Mouse (Mus musculus): ENCODE measurements around the gene Ets1. TPM values are rescaled to one million over a fixed set of nuclear protein-coding genes. Genes with fewer than 3 reads are reported as not detected.
A peak's percentile ranks its signal among the peaks of the same experiment; 100 is the strongest.

Gene Ets1
- polyA plus RNA-seq, 1 experiment: 30.2 TPM

DNA sequence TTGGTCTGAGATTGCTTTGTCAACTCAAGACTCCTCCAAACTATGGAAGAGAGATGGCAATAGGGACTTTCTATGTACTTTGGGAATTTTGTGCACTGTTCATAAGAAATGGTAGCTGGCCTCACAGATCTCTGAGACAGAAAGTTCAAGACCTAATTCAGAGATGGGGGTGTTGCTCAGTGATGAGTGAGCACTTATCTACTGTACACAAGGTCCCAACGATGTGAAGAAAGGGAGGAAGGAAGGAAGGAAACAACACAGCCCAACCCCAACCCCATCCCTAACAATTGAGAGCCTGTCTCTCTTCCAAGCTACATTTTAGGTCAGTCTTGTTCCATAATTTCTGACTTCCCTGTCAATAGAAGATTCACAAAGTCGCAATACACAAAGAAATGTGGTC is 125.3 kb downstream of the Ets1 start:
- no peak for TF ChIP-seq CTCF (IDR thresholded peaks at IDR 0.05; ENCODE audit: borderline replicate concordance, insufficient read depth, low read length)
- TF ChIP-seq POLR2A (IDR thresholded peaks at IDR 0.05; ENCODE audit: low read depth, low read length): no peak
- Histone ChIP-seq H3K4me1 (ENCODE audit: control insufficient read depth, insufficient read depth, low read length) (peaks cover 2% of the 10 kb centered on the region; the same call in 1 of the 2 replicates), H3K4me3 (ENCODE audit: insufficient read depth, low read length) (no peak overlapping the region), H3K27ac (ENCODE audit: insufficient read depth, low read length) (no peak overlapping the region)

DNA sequence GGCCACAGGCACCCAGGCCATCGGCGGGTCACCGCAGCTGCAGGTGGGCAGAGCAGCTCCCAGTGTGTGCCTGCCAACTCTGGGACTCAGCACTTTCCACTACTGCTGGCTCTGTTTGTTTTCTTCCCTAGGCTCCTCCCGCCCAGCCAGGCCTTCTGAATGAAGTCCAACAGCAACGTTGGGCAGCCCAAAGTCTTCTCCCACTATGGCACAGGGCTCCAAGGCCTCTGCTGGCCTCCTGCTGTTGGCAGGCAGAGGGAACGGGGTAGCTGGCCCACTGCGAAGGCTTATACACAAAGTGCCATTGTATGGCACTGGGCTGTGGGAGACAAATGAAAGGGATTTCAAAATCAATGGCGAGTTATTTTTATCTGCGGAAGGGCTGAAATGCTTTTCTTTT is 128.4 kb downstream of the Ets1 start:
- Histone ChIP-seq H3K27ac (ENCODE audit: insufficient read depth, low read length) (no peak overlapping the region), H3K4me3 (ENCODE audit: insufficient read depth, low read length) (no peak overlapping the region), H3K4me1 (ENCODE audit: control insufficient read depth, insufficient read depth, low read length) (no peaks in the 10 kb centered on the region)
- TF ChIP-seq CTCF (IDR thresholded peaks at IDR 0.05; ENCODE audit: borderline replicate concordance, insufficient read depth, low read length) (no peak), POLR2A (IDR thresholded peaks at IDR 0.05; ENCODE audit: low read depth, low read length) (no peak)

DNA sequence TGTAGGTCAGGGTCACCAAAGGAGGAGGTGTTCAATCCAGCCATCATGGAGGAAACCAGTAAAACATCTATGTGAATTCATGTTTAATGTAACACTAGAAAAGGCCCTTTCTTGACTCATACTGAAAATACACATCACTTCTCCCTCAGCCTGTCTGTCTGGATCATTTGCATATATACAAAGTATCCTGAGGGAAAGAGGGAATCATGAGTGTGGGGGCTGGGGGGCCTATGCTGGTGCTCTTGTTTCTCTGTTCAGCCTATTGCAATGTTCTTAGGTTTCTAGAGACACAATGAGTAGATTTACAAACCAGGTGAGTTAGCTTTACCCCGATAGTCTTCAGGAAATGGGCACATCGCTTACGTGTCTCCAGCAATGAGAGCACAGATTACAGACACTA is 129.1 kb downstream of the Ets1 start:
- no peak overlapping the region for H3K27ac ChIP-seq (ENCODE audit: insufficient read depth, low read length)
- TF ChIP-seq POLR2A (IDR thresholded peaks at IDR 0.05; ENCODE audit: low read depth, low read length) (no peak), CTCF (IDR thresholded peaks at IDR 0.05; ENCODE audit: borderline replicate concordance, insufficient read depth, low read length) (no peak)
- no peaks in the 10 kb centered on the region for H3K4me1 ChIP-seq (ENCODE audit: control insufficient read depth, insufficient read depth, low read length)
- H3K4me3 ChIP-seq (ENCODE audit: insufficient read depth, low read length): no peak overlapping the region

DNA sequence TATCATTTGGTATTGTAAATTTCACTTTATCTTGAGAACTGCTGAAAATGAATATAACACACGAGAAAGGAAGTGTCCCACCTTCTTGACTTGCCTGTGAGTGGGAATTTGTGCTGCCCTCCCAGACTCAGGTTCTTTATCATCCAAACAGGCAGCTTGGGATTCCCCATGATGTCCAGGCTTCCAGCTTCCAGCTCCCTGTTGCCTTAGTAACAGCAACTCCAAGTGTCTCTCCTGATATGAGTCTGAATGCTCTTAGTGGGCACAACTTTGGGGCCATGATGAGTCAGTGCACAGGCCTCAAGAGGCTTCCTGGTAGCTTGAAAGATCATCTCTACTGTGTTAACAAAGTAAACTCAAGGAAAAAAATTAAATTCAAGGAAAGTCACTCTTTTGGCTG is 142.8 kb downstream of the Ets1 start:
- TF ChIP-seq POLR2A (IDR thresholded peaks at IDR 0.05; ENCODE audit: low read depth, low read length) (no peak), CTCF (IDR thresholded peaks at IDR 0.05; ENCODE audit: borderline replicate concordance, insufficient read depth, low read length) (no peak)
- H3K4me1 ChIP-seq (ENCODE audit: control insufficient read depth, insufficient read depth, low read length): no peaks in the 10 kb centered on the region
- H3K4me3 ChIP-seq (ENCODE audit: insufficient read depth, low read length): no peak overlapping the region
- H3K27ac ChIP-seq (ENCODE audit: insufficient read depth, low read length): no peak overlapping the region

DNA sequence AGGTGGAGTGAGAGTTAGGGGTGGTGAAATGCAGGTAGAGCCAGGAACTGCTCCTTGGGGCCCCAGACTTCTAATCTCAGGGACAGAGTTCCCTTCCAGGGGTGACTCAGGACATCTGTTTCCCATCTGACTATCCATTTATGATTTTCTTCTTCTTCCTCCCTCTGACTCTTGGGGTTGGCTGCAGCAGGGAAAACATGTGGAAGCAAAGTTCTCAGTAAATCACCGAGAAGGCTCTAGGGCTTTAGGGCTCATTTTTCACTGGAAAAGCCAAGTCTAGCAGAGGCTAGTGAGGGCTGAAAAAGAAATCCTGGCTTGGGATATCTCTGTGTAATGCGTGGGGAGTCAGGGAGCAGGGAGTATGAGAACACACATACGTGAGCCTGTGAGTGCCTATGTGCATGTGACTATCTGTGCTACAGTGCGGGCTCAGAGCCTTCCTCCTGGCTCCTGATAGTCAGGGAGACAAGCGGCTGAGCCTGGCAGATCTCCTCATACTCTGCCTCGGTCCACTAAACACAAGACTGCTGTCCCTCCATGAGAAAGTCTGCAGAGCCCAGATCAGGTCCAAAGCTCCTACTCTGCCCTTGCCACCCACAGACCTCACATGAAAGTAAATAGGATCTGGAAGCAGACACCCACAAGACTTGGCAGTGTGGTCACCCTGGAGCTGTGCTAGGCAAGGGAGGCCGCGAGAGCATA is 146.5 kb downstream of the Ets1 start:
- no peak overlapping the region for H3K27ac ChIP-seq (ENCODE audit: insufficient read depth, low read length)
- H3K4me3 ChIP-seq (ENCODE audit: insufficient read depth, low read length): no peak overlapping the region
- TF ChIP-seq CTCF (IDR thresholded peaks at IDR 0.05; ENCODE audit: borderline replicate concordance, insufficient read depth, low read length) (no peak), POLR2A (IDR thresholded peaks at IDR 0.05; ENCODE audit: low read depth, low read length) (no peak)
- H3K4me1 ChIP-seq (ENCODE audit: control insufficient read depth, insufficient read depth, low read length): no peaks in the 10 kb centered on the region

DNA sequence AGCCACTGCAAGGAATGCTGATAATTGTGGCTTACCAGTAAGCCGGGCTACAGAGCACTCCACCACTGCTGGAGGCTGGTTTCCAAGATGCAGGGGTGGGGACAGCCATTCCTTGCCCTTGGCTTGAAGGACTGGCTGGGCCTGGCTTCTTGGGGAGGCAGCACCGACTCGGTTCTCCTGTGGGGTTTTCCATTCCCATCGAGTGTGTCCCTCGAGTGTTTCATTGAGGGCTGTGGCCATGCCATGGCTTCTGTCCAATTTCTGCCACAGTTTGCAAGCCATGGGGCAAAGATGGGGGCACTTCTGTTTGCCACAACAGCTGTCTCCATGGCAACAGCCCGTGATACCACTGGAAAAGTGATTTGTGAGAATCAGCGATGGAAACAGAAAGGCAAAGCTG is 151.1 kb downstream of the Ets1 start:
- Histone ChIP-seq H3K4me1 (ENCODE audit: control insufficient read depth, insufficient read depth, low read length) (peaks cover 6% of the 10 kb centered on the region; the same call in 1 of the 2 replicates), H3K27ac (ENCODE audit: insufficient read depth, low read length) (no peak overlapping the region), H3K4me3 (ENCODE audit: insufficient read depth, low read length) (no peak overlapping the region)
- TF ChIP-seq CTCF (IDR thresholded peaks at IDR 0.05; ENCODE audit: borderline replicate concordance, insufficient read depth, low read length) (no peak), POLR2A (IDR thresholded peaks at IDR 0.05; ENCODE audit: low read depth, low read length) (no peak)

DNA sequence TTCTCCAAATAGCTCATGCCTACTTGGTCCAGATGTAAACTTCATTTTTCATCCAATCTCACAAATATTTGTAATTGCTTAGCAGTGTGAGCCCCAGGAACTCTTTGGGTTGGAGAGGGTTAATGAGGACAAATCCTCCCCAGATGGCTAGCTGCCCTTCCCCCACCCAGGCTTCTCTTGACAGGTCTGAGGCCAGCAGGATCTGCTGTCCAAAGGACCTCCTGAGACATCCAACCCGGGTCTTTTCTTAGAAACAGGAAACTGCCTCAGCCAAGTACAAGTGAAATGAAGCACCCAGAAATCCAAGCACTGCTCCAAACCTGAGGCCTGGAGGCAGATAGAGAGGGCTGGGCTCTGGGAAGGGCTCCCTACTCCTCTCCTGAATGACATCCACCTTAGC is 151.6 kb downstream of the Ets1 start:
- H3K27ac ChIP-seq (ENCODE audit: insufficient read depth, low read length): no peak overlapping the region
- TF ChIP-seq CTCF (IDR thresholded peaks at IDR 0.05; ENCODE audit: borderline replicate concordance, insufficient read depth, low read length): no peak
- no peak for TF ChIP-seq POLR2A (IDR thresholded peaks at IDR 0.05; ENCODE audit: low read depth, low read length)
- H3K4me1 ChIP-seq (ENCODE audit: control insufficient read depth, insufficient read depth, low read length): peaks cover 6% of the 10 kb centered on the region; the same call in 1 of the 2 replicates
- no peak overlapping the region for H3K4me3 ChIP-seq (ENCODE audit: insufficient read depth, low read length)

DNA sequence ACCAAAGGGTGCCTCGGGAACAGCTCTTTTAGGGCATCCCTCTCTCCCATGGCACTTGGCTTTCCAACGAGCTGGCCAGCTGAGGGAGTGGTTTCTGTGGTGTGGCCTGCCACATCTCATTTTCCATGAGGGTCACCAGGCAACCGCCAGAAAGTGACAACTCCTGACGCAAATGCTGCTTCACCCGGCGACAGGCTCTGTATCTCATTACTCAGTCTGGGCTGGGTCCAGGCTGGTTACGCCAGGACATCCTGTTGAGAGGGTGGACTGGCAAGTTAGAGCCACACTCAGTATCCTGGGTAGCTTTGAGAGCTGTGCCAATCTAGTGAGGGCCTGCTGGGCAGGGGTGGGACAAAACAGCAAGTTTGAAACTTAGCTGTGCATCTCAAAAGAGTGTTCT is 153.3 kb downstream of the Ets1 start:
- H3K4me3 ChIP-seq (ENCODE audit: insufficient read depth, low read length): no peak overlapping the region
- TF ChIP-seq POLR2A (IDR thresholded peaks at IDR 0.05; ENCODE audit: low read depth, low read length) (no peak), CTCF (IDR thresholded peaks at IDR 0.05; ENCODE audit: borderline replicate concordance, insufficient read depth, low read length) (no peak)
- no peak overlapping the region for H3K27ac ChIP-seq (ENCODE audit: insufficient read depth, low read length)
- peaks cover 6% of the 10 kb centered on the region; the same call in 1 of the 2 replicates for H3K4me1 ChIP-seq (ENCODE audit: control insufficient read depth, insufficient read depth, low read length)

DNA sequence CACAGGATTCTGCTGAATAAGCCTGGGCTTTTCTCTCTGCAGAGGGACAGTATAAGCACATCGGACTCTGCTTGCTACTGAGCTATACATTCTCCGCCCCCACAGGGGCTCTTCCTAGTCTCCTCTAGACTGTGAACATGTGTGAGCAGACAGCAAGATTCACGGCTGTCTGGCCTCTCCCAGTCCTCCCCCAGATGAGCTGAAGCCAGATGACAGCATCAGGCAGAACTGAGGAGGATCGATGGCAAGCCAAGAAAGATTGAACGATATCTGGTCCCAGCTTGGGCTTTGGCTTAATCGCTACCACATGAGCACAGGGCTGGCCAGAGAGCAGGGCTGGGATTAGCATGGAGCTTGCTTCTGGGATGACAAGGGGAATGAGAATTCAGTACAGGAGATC is 155.7 kb downstream of the Ets1 start:
- H3K27ac ChIP-seq (ENCODE audit: insufficient read depth, low read length): peak overlapping the region; percentile 58; the same call in 1 of the 2 replicates
- TF ChIP-seq CTCF (IDR thresholded peaks at IDR 0.05; ENCODE audit: borderline replicate concordance, insufficient read depth, low read length): no peak
- TF ChIP-seq POLR2A (IDR thresholded peaks at IDR 0.05; ENCODE audit: low read depth, low read length): no peak
- no peak overlapping the region for H3K4me3 ChIP-seq (ENCODE audit: insufficient read depth, low read length)
- H3K4me1 ChIP-seq (ENCODE audit: control insufficient read depth, insufficient read depth, low read length): peaks cover 8% of the 10 kb centered on the region

DNA sequence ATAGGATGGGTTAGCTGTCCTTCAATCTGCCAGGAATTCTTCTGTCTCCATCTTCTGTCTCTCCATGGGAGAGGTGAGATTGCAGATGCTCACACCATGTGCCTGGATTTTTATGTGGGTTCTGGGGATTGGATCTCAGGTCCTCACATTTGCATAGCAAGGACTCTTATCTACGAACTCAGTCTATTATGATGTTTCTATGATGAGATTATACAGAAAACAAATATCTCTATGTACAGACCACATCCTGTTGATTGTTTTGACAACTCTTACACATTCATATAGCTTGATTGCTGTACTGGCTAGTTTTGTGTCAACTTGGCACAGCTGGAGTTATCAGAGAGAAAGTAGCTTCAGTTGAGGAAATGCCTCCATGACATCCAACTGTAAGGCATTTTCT is 162.2 kb downstream of the Ets1 start:
- H3K4me1 ChIP-seq (ENCODE audit: control insufficient read depth, insufficient read depth, low read length): peaks cover 2% of the 10 kb centered on the region; the same call in 1 of the 2 replicates
- no peak for TF ChIP-seq POLR2A (IDR thresholded peaks at IDR 0.05; ENCODE audit: low read depth, low read length)
- no peak overlapping the region for H3K4me3 ChIP-seq (ENCODE audit: insufficient read depth, low read length)
- no peak overlapping the region for H3K27ac ChIP-seq (ENCODE audit: insufficient read depth, low read length)
